Mouse (Mus musculus) bone marrow macrophage, adult 2 months (primary cell): ENCODE measurements around the gene Sim2.

ENCODE experiments used
- CTCF ChIP-seq: IDR thresholded peaks from 2 replicates; pipeline ENCODE4 v1.5.1; 2012; ENCODE audit warnings: low read depth, mild to moderate bottlenecking, low read length, moderate library complexity
- POLR2A ChIP-seq: IDR thresholded peaks from 2 replicates; pipeline ENCODE4 v1.6.1; 2012; ENCODE audit warnings: mild to moderate bottlenecking, low read depth, low read length, borderline replicate concordance

- TF ChIP-seq CTCF, result no peak
- TF ChIP-seq POLR2A, result no peak
Observed at GRCm38 (mm10) chr16:94094251-94095108, 9.7 kb downstream of the Sim2 start.
